10 mouse cellular contexts compared by ENCODE assay signal in genomic region chr10:11080013-11080724, GRCm38 (mm10). TPM values are rescaled to one million over a fixed set of nuclear protein-coding genes. Genes with fewer than 3 reads are reported as not detected.
DNase-seq lines count a peak whose midpoint lies in the region; ATAC-seq and TF ChIP-seq lines count a peak whose summit lies in the region.
"Had no signal": no experiment of that assay in that cellular context is flagged by ENCODE, and none has a peak within 500 bp of the region (broad histone marks: within the 10 kb centered on the region; RNA-seq: fewer than 3 reads in every experiment).

No protein-coding gene starts in this region.

- H3K27ac ChIP-seq in layer of hippocampus, adult 2 months = peak overlapping the region; percentile 94
- H3K27ac ChIP-seq in cortical plate, adult 2 months (ENCODE audit: insufficient read depth, low read length) = peak overlapping the region; percentile 78; the same call in 1 of the 2 replicates
- H3K27ac ChIP-seq in hindbrain, postnatal 0 days = peak overlapping the region; percentile 28; the same call in 1 of the 2 replicates
- H3K27ac ChIP-seq: heart, embryonic 15.5 days had no signal

- WGBS in hindbrain, postnatal 0 days = 8% methylated on average over 33 of the region's 33 CpGs

- no peaks in the 10 kb centered on the region; the same call in 1 of the 2 replicates for H3K4me1 ChIP-seq in cortical plate, adult 2 months (ENCODE audit: control insufficient read depth, insufficient read depth, low read length)
- H3K4me1 ChIP-seq in hindbrain, postnatal 0 days (ENCODE audit: insufficient read depth, low read length) = no peaks in the 10 kb centered on the region
- H3K4me1 ChIP-seq: heart, embryonic 15.5 days had no signal

- peak; percentile 36; the same call in 1 of the 2 replicates for ATAC-seq in hindbrain, postnatal 0 days

- no peaks in the 10 kb centered on the region for H3K9me3 ChIP-seq in hindbrain, postnatal 0 days (ENCODE audit: low read length)
- H3K9me3 ChIP-seq: heart, embryonic 15.5 days had no signal

- peak overlapping the region; percentile 67 for H3K4me3 ChIP-seq in layer of hippocampus, adult 2 months
- peak overlapping the region; percentile 93 for H3K4me3 ChIP-seq in cortical plate, adult 2 months (ENCODE audit: insufficient read depth, low read length)
- H3K4me3 ChIP-seq in hindbrain, postnatal 0 days (ENCODE audit: low read length) = peak overlapping the region; percentile 52
- H3K4me3 ChIP-seq: heart, embryonic 15.5 days had no signal

- TF ChIP-seq POLR2A in cortical plate, adult 2 months (IDR thresholded peaks at IDR 0.05; ENCODE audit: extremely low read depth, insufficient read depth, low read length) = no peak

- no peak for DNase-seq in layer of hippocampus, adult 2 months (ENCODE audit: low spot score in 2 of 2)
- no peak for DNase-seq in layer of hippocampus, adult 9-11 months
- DNase-seq in hindbrain, postnatal 0 days (ENCODE audit: low spot score) = peak; percentile 28
- peak; percentile 20 to 28 for DNase-seq in right cerebral cortex, adult 2 months (ENCODE audit: low spot score in 2 of 2)
- DNase-seq in kidney, postnatal 14 days = no peak
- DNase-seq in yolk sac, embryonic 10.5 days (ENCODE audit: low spot score) = no peak
- no peak for DNase-seq in heart, postnatal 25 days (ENCODE audit: low spot score)
- DNase-seq: B cell, adult 2 months had no signal

- peak overlapping the region; percentile 48 for H3K9ac ChIP-seq in hindbrain, postnatal 0 days (replicated peaks; ENCODE audit: low read length)
- H3K9ac ChIP-seq: heart, embryonic 15.5 days had no signal

- peak overlapping the region; percentile 75 for H3K4me2 ChIP-seq in hindbrain, postnatal 0 days (ENCODE audit: low read depth, low read length)
- H3K4me2 ChIP-seq: heart, embryonic 15.5 days had no signal

- intact Hi-C loops in heart, postnatal 25 days (cut with DNase I) = no loop called here

- TF ChIP-seq CTCF in layer of hippocampus, adult 2 months (conservative IDR thresholded peaks at IDR 0.05) = no peak
- TF ChIP-seq CTCF in cortical plate, adult 2 months (IDR thresholded peaks at IDR 0.05; ENCODE audit: extremely low read depth, insufficient read depth, low read length) = no peak
- no peak for TF ChIP-seq CTCF in hindbrain, postnatal 0 days (IDR thresholded peaks at IDR 0.05; ENCODE audit: low read depth)

- H3K36me3 ChIP-seq in hindbrain, postnatal 0 days (ENCODE audit: insufficient read depth, low read length) = no peaks in the 10 kb centered on the region
- H3K36me3 ChIP-seq: heart, embryonic 15.5 days had no signal

- H3K27me3 ChIP-seq in hindbrain, postnatal 0 days (ENCODE audit: insufficient read depth, low read length) = no peaks in the 10 kb centered on the region

RNA-seq across cellular contexts. Expression of gene Grm1, which starts 2.0 kb away (rescaled TPM):
- total RNA-seq in layer of hippocampus, adult 2 months (2021) = 10 to 100 TPM; 77.9 to 78.1 TPM
- polyA plus RNA-seq in cortical plate, adult 2 months (2012; rRNA removed) = 14.4 and 15.5 TPM in 2 replicates
- total RNA-seq in hindbrain, postnatal 0 days (2014; rRNA removed) = 28.5 and 29.8 TPM in 2 replicates
- 13.9 and 14.0 TPM in 2 replicates for polyA plus RNA-seq in hindbrain, postnatal 0 days (2015; fragmentation: Nextera tagmentation; extraction: Ambion mirVana)
- total RNA-seq in heart, postnatal 25 days (2021) = 1 to 10 TPM; 3.6 to 5.0 TPM

Comparison
In these comparisons a context has a peak if more than half of its experiments do, and no peak if none do; other contexts are left out.
1. DNase-seq: peak in hindbrain, postnatal 0 days (single experiment) and right cerebral cortex, adult 2 months (2 of 2); none in layer of hippocampus, adult 2 months (0 of 2), layer of hippocampus, adult 9-11 months (single experiment), kidney, postnatal 14 days (single experiment), yolk sac, embryonic 10.5 days (single experiment) and heart, postnatal 25 days (single experiment).
2. H3K27ac ChIP-seq: peak in every context shown above with its lines; median percentile 94 in layer of hippocampus, adult 2 months; 78 in cortical plate, adult 2 months; 28 in hindbrain, postnatal 0 days.
3. Peak in every context shown above with its lines, with median percentiles within 50 percentile points of each other: H3K4me3 ChIP-seq.